Mouse (Mus musculus) kidney, adult 2 months (tissue): ENCODE measurements at regions not wholly inside any gene's neighbourhood (a gene's known extent, or its start where the extent isn't known, plus 50 kb on each side); places are given as distances from the start of the nearest gene placed in this dataset.

Experiments
- DNase-seq: peaks from one replicate; pipeline ENCODE4 v3.0.0; 2021
- H3K27ac ChIP-seq: fragments of 200-500 bp; 2 replicates; pipeline ENCODE4 v1.5.1; 2012; ENCODE audit warnings: low read depth, low read length, control low read depth, inconsistent platforms; ENCODE audit not compliant: insufficient read depth
- H3K27me3 ChIP-seq: fragments of 200-500 bp; replicated peaks from 2 replicates; pipeline ENCODE4 v1.6.1; 2012; ENCODE audit warnings: mild to moderate bottlenecking, moderate library complexity, low read length, inconsistent platforms; ENCODE audit not compliant: control insufficient read depth, insufficient read depth
- H3K36me3 ChIP-seq: fragments of 200-500 bp; 2 replicates; pipeline ENCODE4 v1.6.1; 2012; ENCODE audit warnings: mild to moderate bottlenecking, moderate library complexity, low read length, inconsistent platforms; ENCODE audit not compliant: control insufficient read depth, insufficient read depth
- H3K4me1 ChIP-seq: fragments of 200-500 bp; 2 replicates; pipeline ENCODE4 v1.6.1; 2011; ENCODE audit warnings: low read length; ENCODE audit not compliant: control insufficient read depth, insufficient read depth
- H3K4me3 ChIP-seq: fragments of 200-500 bp; 2 replicates; pipeline ENCODE4 v1.5.1; 2011; ENCODE audit warnings: mild to moderate bottlenecking, low read depth, low read length, control low read depth; ENCODE audit not compliant: insufficient read depth
- CTCF ChIP-seq: fragments of 200-500 bp; conservative IDR thresholded peaks from 2 replicates; pipeline ENCODE4 v1.5.1; 2011; ENCODE audit warnings: low read depth, mild to moderate bottlenecking, control low read depth, low read length, moderate library complexity, mixed read lengths; ENCODE audit not compliant: insufficient read depth, insufficient read length
- POLR2A ChIP-seq: fragments of 200-500 bp; IDR thresholded peaks from one replicate; pipeline ENCODE4 v1.6.1; 2011; ENCODE audit warnings: low read depth, low read length, control low read depth
- WGBS: fragments of 180-500 bp; shearing (Covaris S2); methylation state at CpG from one replicate; pipeline ENCODE4 v1.1.7; 2018; 5-methylcytosine and 5-hydroxymethylcytosine counted together

DNA sequence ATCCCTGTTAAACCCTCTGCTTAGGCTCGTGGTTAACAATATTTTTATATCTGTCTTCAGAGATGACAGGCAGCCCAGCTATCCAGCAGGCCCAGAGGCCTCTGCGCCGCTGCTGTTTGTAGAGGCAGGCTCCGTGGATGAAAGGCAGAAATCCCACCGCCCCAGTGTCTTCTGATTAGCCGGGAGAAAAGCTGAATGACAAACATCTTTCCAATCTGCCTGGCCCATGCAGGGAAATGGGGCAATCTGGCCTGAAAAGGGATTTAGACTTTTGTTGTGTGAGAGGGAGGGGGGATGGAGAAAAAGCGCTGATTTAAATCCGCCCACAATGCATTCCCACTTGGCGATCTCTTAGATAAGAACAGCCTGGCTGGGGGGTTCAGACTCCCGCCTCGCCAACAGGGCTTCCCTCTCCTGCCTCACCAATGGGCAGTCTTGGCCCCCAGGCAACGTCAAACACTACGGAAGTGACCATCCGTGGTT, 148.1 kb upstream of the Lef1 start:
- H3K36me3 ChIP-seq: no peaks in the 10 kb centered on the region
- TF ChIP-seq CTCF (no peak), POLR2A (no peak)
- no peak overlapping the region for H3K27ac ChIP-seq
- no peaks in the 10 kb centered on the region for H3K27me3 ChIP-seq
- no peak for DNase-seq
- H3K4me1 ChIP-seq: no peaks in the 10 kb centered on the region
- H3K4me3 ChIP-seq: no peak overlapping the region
- 71% methylated on average over 14 of the region's 14 CpGs for WGBS

GRCm38 (mm10) chr3:130961704-130962103, 148.6 kb upstream of the Lef1 start:
- no peak overlapping the region for H3K27ac ChIP-seq
- no peaks in the 10 kb centered on the region for H3K27me3 ChIP-seq
- no peak for TF ChIP-seq CTCF
- no peak for TF ChIP-seq POLR2A
- 72% methylated on average over 6 of the region's 6 CpGs for WGBS
- no peaks in the 10 kb centered on the region for H3K36me3 ChIP-seq
- no peaks in the 10 kb centered on the region for H3K4me1 ChIP-seq
- DNase-seq: no peak
- no peak overlapping the region for H3K4me3 ChIP-seq

- DNase-seq: no peak
- Histone ChIP-seq H3K36me3 (no peaks in the 10 kb centered on the region), H3K4me3 (no peak overlapping the region), H3K27me3 (no peaks in the 10 kb centered on the region), H3K27ac (no peak overlapping the region), H3K4me1 (no peaks in the 10 kb centered on the region)
- 78% methylated on average over 4 of the region's 4 CpGs for WGBS
- TF ChIP-seq POLR2A (no peak), CTCF (no peak)
Measured at GRCm38 (mm10) chr3:130955958-130956357, 154.3 kb upstream of the Lef1 start.

DNA sequence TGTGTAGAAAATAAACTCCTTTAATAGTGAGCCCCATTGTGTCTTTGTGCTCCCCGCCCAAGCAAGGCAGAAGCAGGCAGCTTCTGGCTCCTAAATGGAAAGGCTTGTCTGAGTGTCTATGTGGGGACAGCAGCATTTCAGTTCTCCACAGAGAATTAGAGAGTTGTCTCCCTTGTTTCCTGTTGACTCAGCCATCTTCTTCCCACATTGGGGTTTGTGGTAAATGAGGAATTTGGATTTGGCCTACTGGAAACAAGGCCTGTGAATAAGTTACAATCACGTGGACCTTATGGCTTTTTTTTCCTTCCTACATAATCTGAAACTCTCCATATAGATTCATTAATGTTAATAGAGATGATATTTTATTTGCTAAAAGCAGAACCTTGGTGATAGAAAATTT, 158.9 kb upstream of the Lef1 start:
- Histone ChIP-seq H3K27me3 (no peaks in the 10 kb centered on the region), H3K36me3 (no peaks in the 10 kb centered on the region), H3K4me1 (no peaks in the 10 kb centered on the region), H3K4me3 (no peak overlapping the region), H3K27ac (no peak overlapping the region)
- WGBS: 82% methylated on average over 2 of the region's 2 CpGs
- no peak for TF ChIP-seq POLR2A
- no peak for TF ChIP-seq CTCF
- no peak for DNase-seq

GRCm38 (mm10) chr3:130950872-130951271, 159.4 kb upstream of the Lef1 start:
- H3K27me3 ChIP-seq: no peaks in the 10 kb centered on the region
- H3K4me1 ChIP-seq: no peaks in the 10 kb centered on the region
- H3K27ac ChIP-seq: no peak overlapping the region
- TF ChIP-seq POLR2A (no peak), CTCF (no peak)
- no peak for DNase-seq
- 79% methylated on average over 6 of the region's 6 CpGs for WGBS
- H3K4me3 ChIP-seq: no peak overlapping the region
- H3K36me3 ChIP-seq: no peaks in the 10 kb centered on the region

- H3K27ac ChIP-seq: no peak overlapping the region
- no peaks in the 10 kb centered on the region for H3K4me1 ChIP-seq
- 88% methylated on average over 5 of the region's 5 CpGs for WGBS
- no peak for DNase-seq
- H3K4me3 ChIP-seq: no peak overlapping the region
- H3K36me3 ChIP-seq: no peaks in the 10 kb centered on the region
- no peaks in the 10 kb centered on the region for H3K27me3 ChIP-seq
- TF ChIP-seq CTCF (no peak), POLR2A (no peak)
Measured at GRCm38 (mm10) chr3:130947880-130948279, 162.4 kb upstream of the Lef1 start.

GRCm38 (mm10) chr3:130947277-130947606, 163.0 kb upstream of the Lef1 start:
- Histone ChIP-seq H3K27ac (no peak overlapping the region), H3K4me3 (no peak overlapping the region), H3K27me3 (no peaks in the 10 kb centered on the region), H3K36me3 (no peaks in the 10 kb centered on the region), H3K4me1 (no peaks in the 10 kb centered on the region)
- TF ChIP-seq POLR2A: no peak
- no peak for TF ChIP-seq CTCF
- no peak for DNase-seq
- 79% methylated on average over 4 of the region's 4 CpGs for WGBS
